Mouse (Mus musculus) midbrain, postnatal 0 days (tissue): ENCODE results near the gene Gldc. TPM values are rescaled to one million over a fixed set of nuclear protein-coding genes. Genes with fewer than 3 reads are reported as not detected.
A peak's percentile ranks its signal among the peaks of the same experiment; 100 is the strongest.

Source experiments
- ATAC-seq: fragments of 200-750 bp; cut with Nextera tagmentation; 2 replicates; pipeline ENCODE4 v1.8.0; 2017; ENCODE audit warnings: moderate number of reproducible peaks, mild to moderate bottlenecking, moderate TSS enrichment, moderate library complexity; ENCODE audit not compliant: low FRiP score
- DNase-seq: peaks from one replicate; pipeline ENCODE4 v3.0.0-alpha.2; 2015; ENCODE audit warnings: low spot score
- H3K27ac ChIP-seq: fragments of 300-500 bp; sonication (generic); 2 replicates; pipeline ENCODE4 v1.5.1; 2014; ENCODE audit warnings: low read depth, mild to moderate bottlenecking, low read length, mixed read lengths
- H3K27me3 ChIP-seq: fragments of 300-500 bp; sonication (generic); 2 replicates; pipeline ENCODE4 v1.6.1; 2014; ENCODE audit warnings: low read length, control low read depth, mixed read lengths; ENCODE audit not compliant: insufficient read depth
- H3K36me3 ChIP-seq: fragments of 300-500 bp; sonication (generic); 2 replicates; pipeline ENCODE4 v1.6.1; 2014; ENCODE audit warnings: low read length, control low read depth, mixed read lengths; ENCODE audit not compliant: insufficient read depth
- H3K4me1 ChIP-seq: fragments of 300-500 bp; sonication (generic); 2 replicates; pipeline ENCODE4 v1.6.1; 2014; ENCODE audit warnings: mild to moderate bottlenecking, control low read depth, antibody characterized with exemption, low read length, mixed read lengths; ENCODE audit not compliant: insufficient read depth
- H3K4me2 ChIP-seq: fragments of 300-500 bp; sonication (generic); 2 replicates; pipeline ENCODE4 v1.6.1; 2014; ENCODE audit warnings: low read depth, mild to moderate bottlenecking, low read length, mixed read lengths; ENCODE audit not compliant: poor library complexity, severe bottlenecking
- H3K4me3 ChIP-seq: fragments of 300-500 bp; sonication (generic); 2 replicates; pipeline ENCODE4 v1.5.1; 2014; ENCODE audit warnings: low read depth, mild to moderate bottlenecking, low read length, moderate library complexity
- H3K9ac ChIP-seq: fragments of 300-500 bp; sonication (generic); replicated peaks from 2 replicates; pipeline ENCODE4 v1.6.1; 2014; ENCODE audit warnings: mild to moderate bottlenecking, low read length, moderate library complexity, mixed read lengths; ENCODE audit not compliant: poor library complexity, severe bottlenecking
- H3K9me3 ChIP-seq: fragments of 300-500 bp; sonication (generic); 2 replicates; pipeline ENCODE4 v1.6.1; 2016; ENCODE audit warnings: low read length, control low read depth
- CTCF ChIP-seq: IDR thresholded peaks from 2 replicates; pipeline ENCODE4 v1.5.1; 2016; ENCODE audit warnings: antibody characterized with exemption, mild to moderate bottlenecking
- WGBS: fragments of 180-500 bp; shearing (Covaris S2); extraction: QIAGEN DNeasy Blood & Tissue Kit; methylation state at CpG from one replicate; pipeline ENCODE4 v1.1.7; 2014; 5-methylcytosine and 5-hydroxymethylcytosine counted together
- polyA plus RNA-seq: library from polyadenylated mRNA; unstranded; fragments of >200 nt; fragmentation: Nextera tagmentation; extraction: Ambion mirVana; gene quantifications from 2 replicates; pipeline ENCODE4 v1.2.1, GENCODE M21; 2015
- total RNA-seq: library from RNA; depleted of rRNA; stranded (reverse); fragments of >200 nt; gene quantifications from 2 replicates; pipeline ENCODE4 v1.2.3, GENCODE M21; 2014

Gene Gldc
- total and polyA plus RNA-seq, 2 experiments from 2014 or later: 5.4 to 9.6 TPM

- H3K4me1 ChIP-seq: 0 out of 2 replicates have a peak, but pooled peaks cover 10% of the 10 kb centered on the region
- H3K4me3 ChIP-seq: no peak overlapping the region
- peaks cover 20% of the 10 kb centered on the region for H3K36me3 ChIP-seq
- peak; percentile 43 for DNase-seq
- WGBS: 35% methylated on average over 3 of the region's 3 CpGs
- no peak overlapping the region for H3K4me2 ChIP-seq
- peak; percentile 41; the same call in 1 of the 2 replicates for ATAC-seq
- H3K9me3 ChIP-seq: no peaks in the 10 kb centered on the region
- peak overlapping the region; percentile 65 for H3K27ac ChIP-seq
- no peak for TF ChIP-seq CTCF
- H3K27me3 ChIP-seq: no peaks in the 10 kb centered on the region
- no peak overlapping the region for H3K9ac ChIP-seq
Observed at GRCm38 (mm10) chr19:30096186-30096585, 79.0 kb downstream of the Gldc start.

GRCm38 (mm10) chr19:30091644-30092295 lies 83.5 kb downstream of the Gldc start:
- H3K9ac ChIP-seq: no peak overlapping the region
- ATAC-seq (no peak), DNase-seq (no peak)
- 82% methylated on average over 12 of the region's 12 CpGs for WGBS
- H3K27ac ChIP-seq: no peak overlapping the region
- no peak overlapping the region for H3K4me2 ChIP-seq
- H3K4me3 ChIP-seq: no peak overlapping the region
- TF ChIP-seq CTCF: no peak
- no peaks in the 10 kb centered on the region for H3K9me3 ChIP-seq
- no peaks in the 10 kb centered on the region for H3K4me1 ChIP-seq
- H3K27me3 ChIP-seq: no peaks in the 10 kb centered on the region
- peaks cover 29% of the 10 kb centered on the region; the same call in 1 of the 2 replicates for H3K36me3 ChIP-seq

- no peak overlapping the region for H3K27ac ChIP-seq
- 84% methylated on average over 6 of the region's 6 CpGs for WGBS
- no peak overlapping the region for H3K9ac ChIP-seq
- H3K27me3 ChIP-seq: no peaks in the 10 kb centered on the region
- no peaks in the 10 kb centered on the region for H3K9me3 ChIP-seq
- no peak overlapping the region for H3K4me2 ChIP-seq
- H3K36me3 ChIP-seq: peaks cover 37% of the 10 kb centered on the region; the same call in 1 of the 2 replicates
- no peak for ATAC-seq
- TF ChIP-seq CTCF: no peak
- DNase-seq: peak; percentile 21
- no peaks in the 10 kb centered on the region for H3K4me1 ChIP-seq
- H3K4me3 ChIP-seq: no peak overlapping the region
Observed at GRCm38 (mm10) chr19:30090163-30090562, 85.1 kb downstream of the Gldc start.

- H3K36me3 ChIP-seq: no peaks in the 10 kb centered on the region
- peaks cover 4% of the 10 kb centered on the region; the same call in 1 of the 2 replicates for H3K4me1 ChIP-seq
- no peak for TF ChIP-seq CTCF
- no peak overlapping the region for H3K4me2 ChIP-seq
- H3K4me3 ChIP-seq: no peak overlapping the region
- ATAC-seq (no peak), DNase-seq (no peak)
- H3K9me3 ChIP-seq: no peaks in the 10 kb centered on the region
- H3K9ac ChIP-seq: no peak overlapping the region
- 71% methylated on average over 4 of the region's 4 CpGs for WGBS
- no peak overlapping the region for H3K27ac ChIP-seq
- no peaks in the 10 kb centered on the region for H3K27me3 ChIP-seq
Observed at GRCm38 (mm10) chr19:30065797-30066196, 109.4 kb downstream of the Gldc start.

GRCm38 (mm10) chr19:30054218-30054617 lies 121.0 kb downstream of the Gldc start:
- no peak for TF ChIP-seq CTCF
- H3K4me1 ChIP-seq: no peaks in the 10 kb centered on the region
- no peaks in the 10 kb centered on the region for H3K27me3 ChIP-seq
- no peak overlapping the region for H3K27ac ChIP-seq
- no peak overlapping the region for H3K9ac ChIP-seq
- ATAC-seq (no peak), DNase-seq (no peak)
- no peak overlapping the region for H3K4me3 ChIP-seq
- WGBS: 87% methylated on average over 2 of the region's 2 CpGs
- no peaks in the 10 kb centered on the region for H3K36me3 ChIP-seq
- no peaks in the 10 kb centered on the region for H3K9me3 ChIP-seq
- H3K4me2 ChIP-seq: no peak overlapping the region

GRCm38 (mm10) chr19:30051479-30051878 lies 123.8 kb downstream of the Gldc start:
- Histone ChIP-seq H3K4me3 (no peak overlapping the region), H3K4me2 (no peak overlapping the region), H3K4me1 (no peaks in the 10 kb centered on the region), H3K27ac (no peak overlapping the region), H3K9me3 (no peaks in the 10 kb centered on the region), H3K27me3 (no peaks in the 10 kb centered on the region), H3K36me3 (no peaks in the 10 kb centered on the region), H3K9ac (no peak overlapping the region)
- no peak for TF ChIP-seq CTCF
- ATAC-seq (no peak), DNase-seq (no peak)
- WGBS: 91% methylated on average over 3 of the region's 3 CpGs
